Mouse (Mus musculus) layer of hippocampus, adult 9-10 months (tissue): Measurements from ENCODE around the gene Pdzk1.

ENCODE experiments used
- DNase-seq: peaks from one replicate; pipeline ENCODE4 v3.0.0; 2022; ENCODE audit warnings: low spot score

The Pdzk1 gene

DNA sequence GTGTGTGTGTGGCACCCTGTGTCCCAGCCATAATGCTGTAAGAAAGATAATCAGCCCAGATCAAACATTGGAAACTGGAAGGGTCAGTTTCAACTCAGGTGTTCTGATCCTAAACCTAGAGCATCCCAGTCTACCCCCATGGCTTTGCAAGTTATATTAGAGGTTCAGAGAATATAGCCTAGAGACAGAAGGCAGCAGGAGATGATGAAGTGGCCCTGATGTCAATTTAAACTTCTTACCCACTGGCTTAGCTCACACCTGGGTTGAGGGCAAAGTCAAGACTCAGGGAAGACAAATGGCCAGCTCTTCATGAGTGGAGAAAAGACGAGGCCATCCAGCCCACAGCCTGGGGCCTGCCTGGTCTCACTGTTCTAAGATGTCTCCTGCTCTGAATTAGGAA lies at the start of gene Pdzk1, which contains the start of gene Cd160:
TSS of gene Pdzk1 (plus strand) at position 301 of the 400 bp plus-strand sequence.
TSS of gene Cd160 (minus strand) at position 368 of the 400 bp plus-strand sequence.
- no peak for DNase-seq

DNA sequence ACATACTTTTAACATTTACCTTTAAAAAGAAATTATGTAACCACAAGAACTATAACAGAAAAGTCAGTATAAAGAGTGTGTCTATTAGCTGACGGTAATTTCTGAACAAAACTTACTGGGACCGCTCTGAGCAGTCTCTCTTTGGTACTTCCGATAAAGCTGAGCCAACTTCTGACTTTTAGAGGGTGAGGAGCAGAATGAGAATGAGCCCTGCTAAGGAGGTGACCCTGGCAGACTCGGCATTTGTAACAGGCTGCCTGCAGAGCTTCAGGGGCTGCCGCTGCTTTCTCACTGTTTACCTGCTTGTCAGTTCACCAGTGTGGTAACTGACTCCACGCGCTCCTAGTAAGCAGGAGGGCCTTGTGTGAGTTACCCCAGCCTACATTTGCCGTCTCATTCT lies 46.8 kb upstream of the Pdzk1 start:
- no peak for DNase-seq

DNA sequence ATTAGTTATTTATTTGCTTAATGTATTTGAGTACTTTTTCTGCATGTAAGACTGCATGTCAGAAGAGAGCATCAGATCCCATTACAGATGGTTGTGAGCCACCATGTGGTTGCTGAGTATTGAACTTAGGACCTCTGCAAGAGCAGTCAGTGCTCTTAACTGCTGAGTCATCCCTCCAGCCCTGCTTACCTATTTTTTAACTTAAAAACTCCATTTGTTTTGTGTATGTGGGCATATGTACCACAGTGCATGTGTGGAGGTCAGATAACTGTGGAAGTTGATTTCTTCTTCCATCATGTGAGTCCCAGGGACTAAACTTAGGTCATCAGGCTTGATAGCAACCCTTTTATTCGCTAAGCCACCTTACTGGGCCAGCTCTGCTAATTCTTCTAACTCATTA lies 41.3 kb upstream of the Pdzk1 start:
- no peak for DNase-seq

DNA sequence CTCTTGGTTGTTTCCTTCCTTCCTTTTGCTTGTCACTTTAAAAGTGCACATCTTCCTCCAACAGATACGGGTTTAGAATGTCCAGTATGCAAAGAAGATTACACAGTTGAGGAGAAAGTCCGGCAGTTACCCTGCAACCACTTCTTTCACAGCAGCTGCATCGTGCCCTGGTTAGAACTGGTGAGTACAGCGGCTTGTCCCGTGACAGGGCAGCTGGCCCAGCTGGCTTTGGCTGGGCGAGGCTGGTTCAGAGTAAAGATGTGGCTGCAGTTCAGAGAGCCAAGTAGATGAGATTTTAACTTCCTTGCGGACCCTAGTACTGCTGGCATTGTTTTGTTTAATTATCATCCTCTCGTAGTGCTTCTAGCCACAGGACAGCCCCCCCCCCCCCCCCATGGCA lies 40.6 kb upstream of the Pdzk1 start:
- no peak for DNase-seq

DNA sequence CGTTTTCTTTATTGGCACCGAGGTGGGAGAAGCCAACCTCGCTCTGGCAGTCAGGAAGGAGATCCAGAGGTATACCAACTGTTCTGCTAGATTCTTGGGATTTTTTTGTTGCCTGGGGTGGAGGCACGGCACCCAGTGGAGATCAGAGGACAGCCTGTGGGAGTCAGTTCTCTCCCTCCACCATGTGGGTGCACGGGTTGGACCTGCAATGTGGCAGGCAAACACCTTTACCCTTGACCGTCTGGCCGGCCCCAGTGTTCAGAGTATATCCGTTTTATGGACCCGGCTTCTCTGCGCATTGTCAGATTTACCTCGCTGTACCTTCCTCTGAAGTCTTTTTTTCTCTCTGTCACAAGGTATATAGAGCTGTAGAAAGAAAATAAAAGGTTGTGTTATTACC lies 28.8 kb upstream of the Pdzk1 start:
- DNase-seq = no peak

DNA sequence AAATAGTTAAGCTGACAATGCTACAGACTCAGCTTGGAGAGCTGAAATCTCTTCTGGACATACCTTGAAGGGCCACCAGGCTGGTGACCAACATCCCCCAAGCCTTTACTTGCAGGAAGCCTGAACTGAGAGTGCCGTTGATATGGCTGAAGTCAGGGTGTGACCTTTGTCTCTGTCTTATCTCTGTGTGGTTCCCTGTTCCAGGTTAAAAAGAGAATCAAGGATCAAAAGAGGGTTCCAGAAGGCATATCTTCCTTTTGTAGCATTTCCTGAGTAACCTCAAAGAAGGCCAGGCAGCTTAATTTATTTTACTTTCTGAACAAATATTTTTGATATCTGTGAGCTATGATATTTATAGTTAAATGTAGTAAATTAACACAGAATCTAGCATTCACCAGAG lies 26.9 kb upstream of the Pdzk1 start:
- no peak for DNase-seq

DNA sequence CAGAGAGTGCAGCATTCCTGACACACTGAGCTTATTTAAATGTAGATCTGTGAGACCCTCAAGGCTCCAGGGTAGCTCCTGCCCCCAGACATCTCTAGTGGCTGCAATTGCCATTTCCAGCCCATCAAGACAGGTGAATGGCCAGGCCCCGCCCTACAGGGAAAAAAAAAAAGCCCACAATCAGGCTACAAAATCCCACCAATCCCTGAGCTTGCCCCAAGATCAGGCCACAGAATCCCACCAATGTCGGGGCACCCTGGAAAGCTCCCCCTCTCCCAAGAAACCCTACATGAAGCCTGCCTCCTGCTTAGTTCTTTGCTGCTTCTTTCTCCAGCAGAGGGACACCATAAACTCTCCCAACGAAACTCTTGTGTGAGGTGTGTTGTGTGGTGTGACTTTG lies 20.9 kb upstream of the Pdzk1 start:
- no peak for DNase-seq

DNA sequence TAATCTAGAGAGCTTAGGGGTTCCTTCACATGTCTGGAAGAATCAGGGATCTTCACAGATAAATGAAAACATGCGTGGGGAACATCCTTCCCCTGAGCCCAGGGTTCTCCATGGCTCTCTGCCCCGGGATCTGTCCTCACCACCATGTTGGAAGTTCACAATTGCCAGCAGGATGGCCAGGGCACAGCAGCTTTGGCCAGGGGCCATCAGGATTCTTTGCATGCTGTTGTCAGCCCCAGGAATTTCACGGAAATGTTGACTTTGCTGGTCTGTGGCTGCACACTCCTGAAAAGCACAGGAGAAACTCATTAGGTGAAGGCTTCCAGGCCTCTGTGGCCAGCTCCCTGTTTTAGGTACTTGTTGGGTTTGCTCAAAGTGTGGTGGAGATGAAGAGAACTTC lies 20.4 kb upstream of the Pdzk1 start:
- no peak for DNase-seq

DNA sequence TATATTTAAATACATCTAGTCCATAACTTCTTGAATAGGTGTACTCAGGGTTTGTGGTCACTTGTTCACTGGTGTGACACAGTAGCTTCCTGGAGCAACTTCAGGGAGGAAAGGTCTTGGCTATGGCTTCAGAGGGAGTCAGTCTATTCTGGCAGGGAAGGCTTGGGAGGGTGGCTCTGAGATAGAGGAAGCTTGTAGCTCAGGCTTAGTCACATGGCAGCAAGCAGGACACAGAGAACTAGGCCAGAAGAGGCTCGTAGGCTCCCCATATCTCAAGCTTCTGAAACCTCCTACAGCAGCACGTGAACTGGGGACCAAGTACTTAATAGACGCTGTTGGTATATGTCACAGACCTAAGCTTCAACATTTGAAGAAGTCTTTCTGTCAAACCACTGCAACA lies 17.9 kb upstream of the Pdzk1 start:
- no peak for DNase-seq

DNA sequence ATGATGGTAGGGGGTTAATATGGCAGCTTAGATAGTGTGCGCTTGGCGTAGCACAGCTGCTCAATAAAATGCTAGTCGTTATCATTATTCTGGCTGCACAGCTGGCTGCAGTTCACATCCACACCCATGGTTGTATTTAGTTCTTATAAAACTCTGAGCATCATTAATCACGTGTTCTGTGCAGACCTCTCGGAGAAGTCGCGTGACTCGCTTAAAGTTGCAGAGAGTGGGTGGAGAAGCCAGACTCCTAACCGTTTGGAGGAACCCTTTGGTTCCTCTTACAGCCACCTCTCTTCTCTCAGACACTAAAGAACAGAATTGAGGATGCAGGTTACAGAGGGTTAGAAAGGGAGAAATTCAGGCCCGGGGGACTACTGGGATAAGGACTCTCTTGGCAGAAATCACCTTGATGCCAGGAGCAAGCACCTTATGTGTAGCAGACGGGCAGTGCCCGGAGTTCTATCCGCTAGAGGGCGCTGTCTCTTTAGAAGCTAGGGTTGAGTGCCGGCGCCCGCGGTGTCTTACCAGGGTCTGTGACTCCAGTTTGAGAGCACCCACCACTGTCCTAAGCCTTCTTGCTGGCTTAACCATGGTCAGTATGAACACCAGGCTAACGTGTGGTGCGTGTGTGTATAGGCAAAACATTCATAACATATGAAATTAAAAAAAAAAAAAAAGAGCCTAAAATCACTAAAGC lies 16.5 kb upstream of the Pdzk1 start:
- DNase-seq = peak; percentile 72

DNA sequence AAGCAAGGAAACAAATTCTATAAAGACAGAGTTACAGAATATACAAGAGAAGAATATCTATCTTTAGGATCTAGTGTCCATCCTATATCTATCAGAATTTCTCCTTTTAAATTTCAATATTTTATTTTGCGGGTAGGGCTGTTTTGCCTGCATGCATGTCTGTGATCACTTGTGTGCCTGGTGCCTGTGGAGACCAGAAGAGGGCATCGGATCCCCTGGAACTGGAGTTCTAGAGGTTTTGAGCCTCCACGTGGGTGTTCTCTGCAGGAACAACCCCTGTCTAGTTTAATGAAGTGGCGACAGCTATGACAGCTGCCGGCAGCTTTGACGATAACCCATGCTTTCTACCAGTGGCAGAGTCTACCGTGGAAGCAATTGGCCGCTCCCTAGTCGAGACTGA lies 16.0 kb upstream of the Pdzk1 start:
- DNase-seq = no peak

DNA sequence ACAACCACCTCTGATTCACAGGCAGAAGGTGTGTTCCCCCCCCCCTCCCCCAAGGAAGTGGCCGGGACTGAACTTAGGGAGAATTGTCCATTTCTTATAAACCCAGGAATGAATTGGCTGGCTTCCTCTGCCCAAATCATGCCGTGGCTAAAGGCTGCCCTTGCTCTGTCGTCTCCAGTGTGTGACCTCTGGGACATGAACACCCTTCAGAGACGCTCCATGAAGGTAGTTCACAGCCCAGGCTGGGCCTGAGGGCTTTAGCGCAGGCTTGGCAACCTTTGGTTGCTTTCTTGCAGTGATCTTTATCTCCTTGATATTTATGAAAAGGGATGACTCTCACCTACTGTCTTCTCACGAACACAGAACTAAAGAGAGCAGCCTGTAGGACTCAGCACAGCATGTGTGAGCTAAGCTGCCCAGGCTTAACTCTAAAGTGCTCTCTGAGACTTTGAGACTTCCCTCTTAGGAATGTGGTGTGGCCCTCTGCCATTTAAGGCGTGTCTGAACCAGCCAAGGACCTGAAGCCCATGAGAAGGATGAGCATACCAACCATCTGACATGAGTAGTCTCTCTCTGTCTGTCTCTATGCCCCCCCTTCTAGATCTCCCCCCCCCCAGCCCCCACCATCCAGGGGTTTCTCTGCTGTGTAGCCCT lies 15.4 kb upstream of the Pdzk1 start:
- no peak for DNase-seq

DNA sequence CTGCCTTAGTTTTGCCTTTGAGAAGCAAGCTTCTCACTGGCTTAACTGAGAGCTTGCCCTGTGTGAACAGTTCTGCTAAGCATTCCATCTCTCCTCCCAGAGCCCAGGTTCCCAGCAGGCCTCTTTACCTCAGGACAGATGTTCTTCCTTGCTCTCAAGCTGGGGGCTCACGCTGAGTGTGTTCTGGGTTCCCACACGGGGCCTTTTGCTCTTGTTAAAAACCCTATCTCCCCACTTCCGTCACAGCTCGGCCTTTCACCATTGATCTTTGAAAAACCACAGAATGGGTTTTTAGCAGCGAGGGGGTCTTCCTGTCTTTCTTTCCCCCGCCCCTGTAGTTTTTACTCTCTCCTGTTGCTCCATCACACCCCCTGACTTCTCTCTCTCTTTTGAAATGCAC lies 14.7 kb upstream of the Pdzk1 start:
- no peak for DNase-seq

DNA sequence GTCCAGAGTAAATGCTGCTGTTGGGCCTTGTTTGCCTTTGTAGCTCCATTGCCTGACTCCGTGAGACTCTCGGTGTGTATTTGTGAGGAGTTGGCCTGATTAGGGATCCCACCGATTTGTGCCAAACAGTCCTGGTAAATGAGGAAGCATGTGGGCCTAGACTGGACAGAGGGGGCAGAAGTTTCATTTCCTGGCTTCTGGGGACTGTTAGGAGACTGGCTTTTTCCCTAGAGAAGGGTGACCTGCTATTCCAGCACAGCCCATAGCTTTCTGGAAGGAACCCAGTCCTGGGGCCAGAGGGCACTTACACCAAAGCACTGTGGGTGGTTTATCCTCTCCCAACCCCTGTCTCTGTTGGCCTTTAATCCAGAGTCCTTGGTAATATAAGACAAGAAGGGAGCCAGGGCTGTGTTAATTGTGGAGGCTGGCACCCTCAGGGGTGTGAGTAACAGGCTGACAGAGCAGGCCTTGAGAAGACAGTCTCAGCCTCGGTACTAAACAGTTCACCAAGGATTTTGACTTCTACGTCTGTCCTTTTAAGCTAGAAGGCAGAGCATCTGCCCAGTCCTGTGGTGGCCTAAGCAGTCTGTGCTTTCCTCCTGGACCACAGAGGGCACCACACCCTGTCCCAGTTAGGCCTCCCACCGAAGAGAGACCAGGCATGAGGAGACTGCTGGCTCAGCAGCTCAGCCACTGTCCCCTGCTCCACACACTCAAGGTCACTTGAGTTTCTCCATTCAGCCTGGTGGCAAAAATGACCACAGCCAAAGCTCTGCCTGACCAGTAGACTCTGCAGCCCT lies 8.8 kb upstream of the Pdzk1 start:
- DNase-seq = no peak

DNA sequence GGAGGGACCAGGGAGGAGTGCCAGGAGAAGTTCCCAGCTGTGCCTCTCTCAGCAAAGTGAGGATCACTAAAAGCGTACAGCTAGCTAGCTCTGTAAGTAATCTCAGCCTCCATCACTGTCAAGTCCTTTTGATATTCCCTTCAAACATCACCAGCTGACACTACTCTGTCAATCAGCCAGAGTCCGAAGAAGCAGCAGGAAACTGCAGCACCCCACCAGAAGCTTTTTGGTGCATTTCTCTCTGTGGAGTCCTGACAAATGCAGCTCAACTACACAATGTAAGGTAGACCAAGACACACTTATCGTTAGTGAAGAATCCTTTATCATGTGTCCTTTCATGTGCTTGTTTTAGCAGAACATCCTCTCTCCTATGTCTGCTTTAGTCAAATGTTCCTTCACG lies 7.5 kb upstream of the Pdzk1 start:
- no peak for DNase-seq

DNA sequence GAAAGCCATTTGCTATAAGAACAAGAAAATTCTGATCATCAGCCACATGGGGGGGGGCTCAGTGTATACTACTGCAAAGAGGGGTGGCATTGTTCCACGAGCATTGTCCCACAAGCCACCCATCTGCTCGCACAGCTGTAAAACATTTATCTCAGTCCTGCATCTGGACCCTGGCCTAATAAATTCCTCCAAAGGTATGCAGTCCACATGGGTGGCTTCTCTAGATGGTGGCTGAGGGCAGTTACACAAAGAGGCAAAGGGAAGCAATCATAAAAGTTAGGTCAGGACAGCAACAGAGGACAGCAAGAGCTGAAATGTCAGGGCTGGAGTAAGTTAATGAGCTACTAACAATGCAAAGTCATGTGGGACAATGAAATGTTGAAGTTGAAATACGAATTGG lies 5.4 kb upstream of the Pdzk1 start:
- no peak for DNase-seq

DNA sequence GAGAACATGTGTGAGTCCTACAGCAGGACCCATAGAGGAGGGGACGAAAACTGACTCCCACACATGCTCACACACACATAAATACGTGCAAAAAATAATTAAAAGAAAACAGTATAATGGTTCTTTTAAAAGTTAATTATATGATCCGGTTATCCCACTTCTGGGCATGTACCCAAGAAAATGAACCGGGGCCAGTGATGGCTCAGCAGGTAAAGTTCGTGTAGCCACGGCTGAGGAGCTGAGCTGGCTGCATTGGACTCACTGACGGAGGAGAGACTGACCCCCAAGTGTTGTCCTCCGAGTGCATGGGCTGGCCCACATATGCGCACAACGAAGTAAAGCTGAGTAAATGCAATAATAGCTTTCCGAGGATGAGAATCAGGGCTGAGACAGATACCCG lies 4.5 kb upstream of the Pdzk1 start:
- no peak for DNase-seq

DNA sequence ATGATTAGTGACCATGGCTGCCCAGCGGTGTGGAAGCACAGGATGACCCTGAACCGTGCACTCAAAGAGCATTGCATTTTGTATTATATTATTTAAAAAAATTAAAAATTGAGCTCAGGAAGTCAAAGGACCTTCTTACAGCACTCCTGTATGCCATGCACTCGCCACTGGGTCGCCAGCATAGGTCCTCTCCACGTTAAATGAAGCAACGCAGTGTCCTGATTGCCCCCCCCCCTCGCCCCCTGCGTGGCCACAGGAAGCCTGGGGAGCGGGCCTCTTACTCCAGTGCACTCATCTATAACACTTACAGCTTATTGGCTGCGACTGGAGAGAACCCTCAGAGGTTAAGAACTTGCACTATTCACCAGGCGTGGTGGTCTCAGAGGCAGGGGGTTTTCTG lies 3.8 kb upstream of the Pdzk1 start:
- no peak for DNase-seq

DNA sequence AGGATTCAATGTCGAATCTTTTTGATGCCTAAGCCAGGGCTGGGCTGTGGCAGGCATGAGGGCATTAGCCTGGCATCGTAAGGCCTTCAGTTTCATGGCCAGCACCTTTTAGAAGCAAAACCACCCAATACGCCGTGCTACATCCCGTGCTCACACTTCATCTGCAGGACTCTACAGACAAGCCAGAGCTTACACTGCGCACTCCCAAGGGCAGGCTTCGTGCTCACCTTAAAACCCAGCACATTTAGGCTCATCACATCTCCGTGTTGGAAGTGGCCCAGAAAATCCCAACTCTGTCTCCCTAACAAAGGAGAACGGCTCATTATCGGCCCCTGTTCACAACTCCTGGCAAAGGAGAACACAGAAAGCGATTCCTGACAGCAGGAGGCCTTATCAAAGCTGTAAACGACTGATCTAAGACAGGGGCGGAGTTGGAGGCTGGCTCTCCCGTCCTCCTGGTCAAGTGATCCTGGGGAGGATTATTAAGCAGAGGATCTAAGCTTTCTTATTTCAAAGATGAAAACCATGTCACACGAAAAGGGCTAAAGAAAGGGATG lies 698 bp upstream of the Pdzk1 start:
- DNase-seq = no peak

DNA sequence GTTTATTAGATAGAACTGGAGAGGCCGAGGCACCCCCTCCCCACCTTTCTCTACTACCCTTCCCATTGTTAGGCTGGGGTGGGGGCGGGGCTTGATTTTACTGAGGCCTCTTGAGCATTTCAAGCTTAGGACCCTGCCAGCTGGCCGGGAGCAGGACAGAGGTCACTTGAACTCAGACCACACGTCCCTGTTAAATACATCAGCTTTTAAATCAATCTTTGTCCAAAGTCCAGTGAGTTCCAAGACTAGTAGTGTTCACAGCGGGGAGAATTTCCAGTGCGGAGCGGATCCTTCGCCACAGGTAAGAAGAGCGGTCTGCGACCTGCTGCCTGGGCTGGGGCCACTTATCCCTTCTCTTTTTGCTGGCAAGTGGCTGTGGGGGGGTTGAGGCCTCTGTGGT lies 772 bp downstream of the Pdzk1 start:
- no peak for DNase-seq

DNA sequence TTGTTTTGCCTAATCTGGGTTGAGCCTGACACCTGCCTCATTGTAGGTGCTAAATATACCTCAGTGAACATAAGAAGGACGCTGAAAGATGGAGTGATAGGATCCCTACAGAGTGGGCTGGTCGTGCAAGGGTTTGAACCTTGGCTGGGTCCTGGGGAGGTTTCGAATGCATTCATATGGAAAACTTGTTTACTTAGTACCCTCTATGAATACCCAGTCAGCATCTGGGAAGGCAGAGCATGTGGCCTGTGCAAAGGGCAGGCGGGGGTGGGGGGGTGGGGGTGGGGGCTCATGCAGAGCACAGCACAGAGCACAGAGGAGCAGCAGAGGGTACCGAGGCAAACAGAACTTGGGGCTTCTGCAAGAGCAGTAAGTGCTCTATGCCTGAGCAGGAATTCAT lies 3.8 kb downstream of the Pdzk1 start:
- DNase-seq = no peak

DNA sequence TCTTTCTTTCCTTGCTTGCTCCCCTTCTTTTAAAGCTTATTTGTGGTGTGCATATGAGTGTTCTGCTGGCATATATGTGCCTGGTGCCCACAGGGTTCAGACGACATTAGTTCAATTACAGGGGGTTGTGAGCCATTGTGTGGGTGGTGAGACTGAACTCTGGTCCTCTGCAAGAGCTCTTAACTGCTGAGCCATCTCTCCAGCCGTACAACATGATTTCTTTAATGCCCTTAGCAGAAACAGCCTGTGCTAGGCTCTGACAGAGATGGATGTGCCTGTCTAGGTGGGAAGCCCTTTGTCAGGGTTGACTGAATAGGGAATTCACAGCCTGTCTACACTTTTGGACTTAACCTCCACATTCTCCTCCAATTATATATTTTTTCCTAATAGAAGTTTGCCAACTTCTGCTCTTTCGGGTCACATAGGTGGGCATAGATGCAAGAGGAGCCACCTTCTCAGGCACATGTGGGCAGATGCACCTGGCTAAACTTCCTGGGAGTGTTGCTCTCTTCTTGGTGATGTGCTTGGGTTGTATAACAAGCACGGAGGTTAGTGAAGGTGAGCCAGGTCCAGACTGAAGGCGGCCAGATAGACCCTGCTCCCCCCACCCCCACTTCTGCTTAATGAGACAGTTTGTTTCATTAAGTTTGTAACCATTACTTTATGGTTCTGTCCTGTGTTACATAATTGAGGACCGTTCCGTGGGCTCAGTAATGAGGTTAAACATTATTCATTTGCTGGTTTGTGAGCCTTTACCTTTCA lies 5.7 kb downstream of the Pdzk1 start:
- no peak for DNase-seq
